Mouse (Mus musculus): ENCODE measurements around the gene Isg20l2. TPM values are rescaled to one million over a fixed set of nuclear protein-coding genes. Genes with fewer than 3 reads are reported as not detected.
"Not testable (repeated sequence)": the region's sequence is repeated elsewhere in the genome, so short reads cannot be mapped to it uniquely, and the experiment has no call there.

Isg20l2 gene
- polyA plus RNA-seq (2016; fragmentation: Nextera tagmentation; extraction: Ambion mirVana) = 39.6 and 55.1 TPM in 2 replicates

DNA sequence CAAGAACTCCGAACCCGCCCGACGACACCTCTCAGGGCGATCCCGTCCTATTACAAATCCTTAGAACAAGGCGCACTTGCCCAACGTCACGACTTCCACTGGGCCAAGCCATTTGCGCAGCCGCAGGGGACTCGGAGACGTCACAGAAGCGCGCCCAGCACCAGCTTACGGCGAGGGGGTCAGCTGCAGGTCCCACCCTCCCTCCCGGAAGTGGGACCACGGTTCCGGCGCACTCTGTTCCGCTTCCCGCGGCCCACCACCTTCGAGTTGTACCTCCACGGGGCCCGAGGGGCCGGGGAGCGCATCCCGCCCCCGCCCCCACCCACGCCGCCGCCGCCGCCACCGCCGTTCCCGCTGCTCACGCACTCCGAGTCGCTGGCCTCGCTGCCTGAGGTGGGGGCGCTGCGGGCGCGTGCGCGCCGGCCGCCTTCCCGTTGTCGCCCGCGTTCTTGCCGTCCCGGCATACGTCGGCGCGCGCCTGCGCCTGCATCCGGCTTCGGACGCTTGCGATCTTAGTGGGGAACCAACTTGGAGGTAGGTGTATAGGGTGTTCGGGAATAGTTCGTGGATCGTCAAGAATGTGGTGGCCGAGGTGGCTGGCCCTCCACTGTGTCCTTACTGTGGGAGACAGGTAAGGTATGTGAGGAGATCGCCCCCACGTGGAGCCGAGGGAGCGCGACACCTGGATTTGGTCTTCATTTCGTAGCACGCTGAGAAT is at the start of gene Isg20l2, which contains the start of gene Rrnad1:
TSS of gene Isg20l2 (plus strand) at position 237 of the 718 bp plus-strand sequence.
TSS of gene Rrnad1 (minus strand) at position 640 of the 718 bp plus-strand sequence.
- Histone ChIP-seq H3K27ac (peak within 1 kb of the TSS; percentile 98), H3K27me3 (ENCODE audit: insufficient read depth, poor library complexity, severe bottlenecking) (no peaks in the 10 kb centered on the region), H3K4me1 (peaks cover 19% of the 10 kb centered on the region), H3K36me3 (peaks cover 66% of the 10 kb centered on the region), H3K9me3 (no peaks in the 10 kb centered on the region), H3K4me3 (peak within 1 kb of the TSS; percentile 89)
- under 1% methylated on average over 74 of the region's 78 CpGs for WGBS
- DNase-seq (ENCODE audit: low spot score) = peak; percentile 99

- Histone ChIP-seq H3K27ac (peak overlapping the region; percentile 98), H3K4me3 (peak overlapping the region; percentile 88), H3K9me3 (no peaks in the 10 kb centered on the region), H3K4me1 (peaks cover 27% of the 10 kb centered on the region), H3K27me3 (ENCODE audit: insufficient read depth, poor library complexity, severe bottlenecking) (no peaks in the 10 kb centered on the region), H3K36me3 (peaks cover 19% of the 10 kb centered on the region)
- WGBS = 0% methylated on average over 3 of the region's 3 CpGs
- no peak for DNase-seq (ENCODE audit: low spot score)
Measured at GRCm38 (mm10) chr3:87884291-87884690, 45.8 kb upstream of the Isg20l2 start.

- peak overlapping the region; percentile 98 for H3K27ac ChIP-seq
- under 1% methylated on average over 22 of the region's 28 CpGs for WGBS
- peaks cover 16% of the 10 kb centered on the region for H3K36me3 ChIP-seq
- peak overlapping the region; percentile 88 for H3K4me3 ChIP-seq
- no peaks in the 10 kb centered on the region for H3K27me3 ChIP-seq (ENCODE audit: insufficient read depth, poor library complexity, severe bottlenecking)
- no peaks in the 10 kb centered on the region for H3K9me3 ChIP-seq
- peak; percentile 80 for DNase-seq (ENCODE audit: low spot score)
- H3K4me1 ChIP-seq = peaks cover 27% of the 10 kb centered on the region
Measured at GRCm38 (mm10) chr3:87884708-87885251, 45.3 kb upstream of the Isg20l2 start.

DNA sequence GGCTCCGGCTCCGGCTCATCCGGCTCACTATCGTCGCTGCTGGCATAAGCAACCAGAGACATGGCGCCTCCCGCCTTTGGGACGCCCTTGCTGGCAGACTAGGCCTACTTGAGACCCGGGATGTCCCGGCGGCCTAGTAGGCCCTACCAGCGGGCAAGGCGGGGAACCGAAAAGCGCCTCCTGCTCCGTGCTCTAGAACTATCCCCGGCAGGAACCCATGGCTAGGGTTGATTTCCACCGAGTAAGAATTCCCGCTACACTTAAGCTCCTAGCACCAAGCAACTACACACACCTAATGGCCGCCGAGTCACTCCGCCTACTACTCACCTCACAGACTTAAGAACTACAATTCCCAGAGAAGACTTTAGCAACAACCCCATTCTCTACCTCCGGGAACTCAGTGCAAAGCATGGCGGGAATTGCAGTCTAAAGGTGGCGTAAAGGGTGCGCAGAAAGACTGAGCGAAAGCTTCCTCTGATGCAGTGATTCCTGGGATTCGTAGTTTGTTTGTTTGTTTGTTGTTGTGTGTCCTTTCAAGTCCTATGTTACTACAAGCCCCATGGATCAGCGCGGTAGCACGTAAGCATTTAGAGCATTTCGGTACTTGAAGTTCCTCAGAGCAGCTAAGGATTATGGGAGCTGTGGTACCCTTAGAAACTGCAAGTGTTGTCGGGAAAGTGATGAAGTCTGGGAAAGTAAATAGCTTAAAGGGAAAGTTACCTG is 44.7 kb upstream of the Isg20l2 start, which contains the start of gene Prcc:
TSS of gene Prcc (minus strand) at position 328 of the 723 bp plus-strand sequence.
- H3K27me3 ChIP-seq (ENCODE audit: insufficient read depth, poor library complexity, severe bottlenecking) = no peaks in the 10 kb centered on the region
- under 1% methylated on average over 33 of the region's 33 CpGs for WGBS
- DNase-seq (ENCODE audit: low spot score) = peak; percentile 99
- peak within 1 kb of the TSS; percentile 98 for H3K27ac ChIP-seq
- H3K9me3 ChIP-seq = no peaks in the 10 kb centered on the region
- H3K4me1 ChIP-seq = peaks cover 27% of the 10 kb centered on the region
- H3K4me3 ChIP-seq = peak within 1 kb of the TSS; percentile 88
- H3K36me3 ChIP-seq = peaks cover 10% of the 10 kb centered on the region

DNA sequence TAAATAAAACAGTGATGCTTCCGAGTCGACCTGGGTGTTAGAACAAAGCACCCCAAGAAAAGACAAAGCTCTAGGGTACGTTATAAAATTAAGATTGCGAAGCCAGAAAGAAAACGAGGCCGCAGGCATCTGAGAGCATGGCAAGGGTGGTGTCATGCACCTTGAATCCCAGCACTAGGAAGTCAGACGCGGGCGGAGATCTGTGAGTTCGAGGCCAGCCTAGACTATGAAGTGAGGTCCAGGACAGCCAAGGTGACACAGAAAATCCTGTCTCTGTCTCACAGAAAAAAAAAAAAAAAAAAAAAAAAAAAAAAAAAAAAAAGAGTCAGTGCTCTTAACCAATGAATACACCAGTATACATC is 44.1 kb upstream of the Isg20l2 start:
- no peaks in the 10 kb centered on the region for H3K27me3 ChIP-seq (ENCODE audit: insufficient read depth, poor library complexity, severe bottlenecking)
- peak overlapping the region; percentile 98 for H3K27ac ChIP-seq
- no peaks in the 10 kb centered on the region for H3K9me3 ChIP-seq
- peaks cover 27% of the 10 kb centered on the region for H3K4me1 ChIP-seq
- peaks cover 6% of the 10 kb centered on the region; the same call in 1 of the 2 replicates for H3K36me3 ChIP-seq
- H3K4me3 ChIP-seq = peak overlapping the region; percentile 88
- 12% methylated on average over 10 of the region's 10 CpGs for WGBS
- DNase-seq (ENCODE audit: low spot score) = no peak

DNA sequence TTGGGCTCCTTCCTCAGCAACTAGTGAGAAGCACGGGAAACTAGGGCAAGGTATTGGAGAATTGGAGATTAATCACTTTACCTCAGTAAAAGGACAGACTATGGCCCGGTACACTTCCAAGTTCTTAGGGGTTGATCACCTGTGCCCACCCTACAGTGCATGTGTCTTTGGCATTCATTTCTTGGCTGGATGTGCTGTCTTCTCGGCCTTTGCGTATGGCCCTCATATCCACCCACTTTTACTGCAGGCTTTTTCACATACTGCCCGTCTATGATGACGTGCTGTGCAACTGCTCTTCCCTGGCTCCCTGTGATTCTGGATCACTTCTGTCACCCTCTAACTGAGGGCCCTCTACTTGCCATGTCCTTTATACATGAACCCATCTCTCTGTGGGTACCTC is 43.7 kb upstream of the Isg20l2 start:
- DNase-seq (ENCODE audit: low spot score) = no peak
- Histone ChIP-seq H3K27ac (peak overlapping the region; percentile 98), H3K36me3 (peaks cover 4% of the 10 kb centered on the region; the same call in 1 of the 2 replicates), H3K4me3 (peak overlapping the region; percentile 88; the same call in 1 of the 2 replicates), H3K9me3 (no peaks in the 10 kb centered on the region), H3K27me3 (ENCODE audit: insufficient read depth, poor library complexity, severe bottlenecking) (no peaks in the 10 kb centered on the region), H3K4me1 (peaks cover 27% of the 10 kb centered on the region)
- WGBS = 85% methylated on average over 6 of the region's 6 CpGs

DNA sequence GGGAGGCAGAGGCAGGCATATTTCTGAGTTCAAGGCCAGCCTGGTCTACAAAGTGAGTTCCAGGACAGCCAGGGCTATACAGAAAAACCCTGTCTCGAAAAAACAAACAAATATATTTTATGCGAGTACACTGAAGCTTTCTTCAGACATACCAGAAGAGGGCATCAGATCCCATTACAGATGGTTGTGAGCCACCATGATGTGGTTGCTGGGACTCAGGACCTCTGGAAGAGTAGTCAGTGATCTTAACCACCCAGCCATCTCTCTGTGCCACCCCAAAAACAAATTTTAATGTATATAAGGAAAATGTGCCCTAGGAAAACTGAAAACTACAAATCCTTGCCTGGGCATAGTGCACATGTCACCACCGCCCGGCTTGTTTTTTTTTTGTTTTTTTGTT is 42.7 kb upstream of the Isg20l2 start:
- not testable (repeated sequence) for H3K9me3 ChIP-seq; H3K36me3 ChIP-seq; H3K27me3 ChIP-seq (ENCODE audit: insufficient read depth, poor library complexity, severe bottlenecking); DNase-seq (ENCODE audit: low spot score); H3K27ac ChIP-seq; H3K4me3 ChIP-seq
- 88% methylated on average over 4 of the region's 4 CpGs for WGBS
- peaks cover 26% of the 10 kb centered on the region for H3K4me1 ChIP-seq

GRCm38 (mm10) chr3:87891481-87891880 is 38.6 kb upstream of the Isg20l2 start:
- no peak for DNase-seq (ENCODE audit: low spot score)
- Histone ChIP-seq H3K4me3 (no peak overlapping the region), H3K36me3 (no peaks in the 10 kb centered on the region), H3K27ac (no peak overlapping the region), H3K9me3 (no peaks in the 10 kb centered on the region), H3K27me3 (ENCODE audit: insufficient read depth, poor library complexity, severe bottlenecking) (no peaks in the 10 kb centered on the region), H3K4me1 (peaks cover 2% of the 10 kb centered on the region; the same call in 1 of the 2 replicates)
- 65% methylated on average over 3 of the region's 3 CpGs for WGBS

DNA sequence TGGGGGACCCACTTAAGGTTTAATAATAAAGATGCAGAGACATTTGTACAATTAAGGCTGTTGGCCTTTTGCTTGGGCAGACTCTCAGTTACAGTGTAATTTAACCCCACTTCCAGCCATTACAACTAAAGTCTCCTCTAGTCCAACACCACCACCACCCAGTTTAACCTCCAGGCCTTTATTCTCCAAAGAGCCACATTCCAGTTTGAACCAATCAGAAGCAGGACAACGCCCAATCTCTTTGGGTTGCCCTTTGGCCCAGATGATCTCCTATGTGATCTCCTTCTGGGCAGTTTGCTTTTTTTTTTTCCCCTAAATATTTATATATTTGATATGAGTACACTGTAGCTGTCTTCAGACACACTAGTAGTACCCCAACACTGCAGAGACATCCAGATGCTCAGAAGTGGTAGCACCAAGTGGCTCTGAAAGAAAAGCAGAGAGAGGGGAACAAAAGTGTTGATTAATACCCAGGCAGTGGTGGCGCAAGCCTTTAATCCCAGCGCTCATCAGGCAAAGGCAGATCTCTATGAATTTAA is 36.7 kb upstream of the Isg20l2 start:
- 72% methylated on average over 3 of the region's 3 CpGs for WGBS
- H3K27ac ChIP-seq = no peak overlapping the region

DNA sequence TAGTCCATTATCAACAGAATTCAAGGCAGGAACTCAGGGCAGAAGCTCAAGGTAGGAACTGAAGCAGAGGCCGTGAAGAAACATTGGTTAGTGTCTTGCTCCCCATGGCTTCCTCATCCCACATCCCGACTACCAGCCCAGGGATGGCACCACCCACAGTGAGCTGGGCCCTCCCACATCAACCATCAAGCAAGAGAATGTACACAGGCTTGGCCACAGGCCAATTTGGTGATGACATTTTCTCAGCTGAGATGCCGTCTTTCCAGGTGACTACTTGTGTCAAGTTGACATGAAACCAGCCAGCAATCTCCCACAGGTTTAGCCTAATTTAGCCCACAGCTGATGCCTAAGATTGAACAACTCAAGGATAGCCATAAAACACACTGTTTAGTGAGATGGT is 30.8 kb upstream of the Isg20l2 start:
- no peak overlapping the region for H3K27ac ChIP-seq
- H3K9me3 ChIP-seq = no peaks in the 10 kb centered on the region
- WGBS = 78% methylated on average over 3 of the region's 3 CpGs
- H3K27me3 ChIP-seq (ENCODE audit: insufficient read depth, poor library complexity, severe bottlenecking) = no peaks in the 10 kb centered on the region
- H3K4me1 ChIP-seq = peaks cover 13% of the 10 kb centered on the region
- DNase-seq (ENCODE audit: low spot score) = no peak
- H3K36me3 ChIP-seq = no peaks in the 10 kb centered on the region
- H3K4me3 ChIP-seq = no peak overlapping the region

More for the DNA sequence above, 36.7 kb upstream of the Isg20l2 start:
- H3K36me3 ChIP-seq = no peaks in the 10 kb centered on the region
- no peak overlapping the region for H3K4me3 ChIP-seq
- no peaks in the 10 kb centered on the region for H3K9me3 ChIP-seq
- no peak for DNase-seq (ENCODE audit: low spot score)
- H3K27me3 ChIP-seq (ENCODE audit: insufficient read depth, poor library complexity, severe bottlenecking) = no peaks in the 10 kb centered on the region
- H3K4me1 ChIP-seq = no peaks in the 10 kb centered on the region

DNA sequence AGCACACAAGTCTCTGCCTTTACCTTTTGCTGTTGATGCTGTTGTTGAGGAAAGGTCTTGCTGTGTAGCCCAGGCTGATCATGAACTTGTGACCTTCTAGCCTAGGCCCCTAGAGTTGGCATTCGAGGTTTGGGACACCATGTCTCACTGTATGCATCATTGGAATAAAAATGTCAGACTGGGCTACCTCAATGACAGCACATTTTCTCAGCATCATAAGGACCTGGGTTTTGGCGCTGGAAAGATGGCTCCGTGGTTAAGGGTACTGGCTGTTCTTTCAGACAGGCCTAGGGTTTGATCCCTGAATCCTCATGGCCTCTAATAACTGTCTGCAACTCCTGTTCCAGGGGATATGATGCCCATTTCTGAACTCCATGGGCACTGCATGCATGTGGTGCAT is 30.3 kb upstream of the Isg20l2 start:
- Histone ChIP-seq H3K27ac (no peak overlapping the region), H3K36me3 (no peaks in the 10 kb centered on the region), H3K9me3 (no peaks in the 10 kb centered on the region), H3K4me3 (no peak overlapping the region), H3K27me3 (ENCODE audit: insufficient read depth, poor library complexity, severe bottlenecking) (no peaks in the 10 kb centered on the region), H3K4me1 (peaks cover 13% of the 10 kb centered on the region)
- 80% methylated on average over 3 of the region's 3 CpGs for WGBS
- DNase-seq (ENCODE audit: low spot score) = no peak

DNA sequence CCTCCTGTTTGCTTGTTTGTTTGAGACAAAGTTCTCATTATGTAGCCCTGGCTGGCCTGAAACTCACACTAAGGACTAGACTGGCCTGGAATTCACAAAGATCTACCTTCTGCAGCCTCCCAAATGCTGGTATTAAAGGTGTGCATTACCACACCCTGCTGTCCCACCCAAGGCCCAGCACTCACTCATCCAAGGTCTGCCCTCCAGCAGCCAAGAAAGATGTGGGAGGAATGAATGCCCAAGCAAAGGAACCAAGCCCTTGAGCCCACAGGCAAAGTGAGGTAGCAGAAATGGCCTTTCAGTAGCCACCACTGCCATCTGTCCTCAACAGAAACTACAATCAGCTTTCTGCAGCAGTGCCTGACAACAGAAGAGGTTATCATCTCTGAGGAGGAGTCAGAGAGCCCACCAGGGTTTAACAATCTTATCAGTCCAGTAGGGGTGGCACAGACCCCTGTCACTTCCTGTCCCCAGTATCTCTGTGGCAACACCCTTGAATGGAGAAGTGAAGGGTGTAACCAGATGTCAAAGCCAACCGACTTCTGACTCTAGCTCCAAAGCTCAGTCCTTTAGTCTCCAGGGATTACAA is 29.0 kb upstream of the Isg20l2 start:
- 7% methylated on average over 1 of the region's 1 CpGs for WGBS
- peak; percentile 94 for DNase-seq (ENCODE audit: low spot score)
- Histone ChIP-seq H3K27ac (peak overlapping the region; percentile 76; the same call in 1 of the 2 replicates), H3K36me3 (no peaks in the 10 kb centered on the region), H3K27me3 (ENCODE audit: insufficient read depth, poor library complexity, severe bottlenecking) (no peaks in the 10 kb centered on the region), H3K4me1 (peaks cover 17% of the 10 kb centered on the region), H3K4me3 (no peak overlapping the region), H3K9me3 (no peaks in the 10 kb centered on the region)

Measured in heart, embryonic 10.5 days (tissue).